Mouse (Mus musculus) liver, postnatal 0 days (tissue): Measurements from ENCODE around the gene Esyt1. TPM values are rescaled to one million over a fixed set of nuclear protein-coding genes. Genes with fewer than 3 reads are reported as not detected.

Source experiments
- ATAC-seq: fragments of 200-750 bp; cut with Nextera tagmentation; 2 replicates; pipeline ENCODE4 v1.8.0; 2017; ENCODE audit warnings: mild to moderate bottlenecking, moderate library complexity
- DNase-seq: peaks from one replicate; pipeline ENCODE4 v3.0.0-alpha.2; 2016
- H3K27ac ChIP-seq: fragments of 300-500 bp; sonication (generic); 2 replicates; pipeline ENCODE4 v1.5.1; 2014; ENCODE audit warnings: antibody characterized with exemption, moderate library complexity, mild to moderate bottlenecking, low read depth
- H3K27me3 ChIP-seq: fragments of 300-500 bp; sonication (generic); 2 replicates; pipeline ENCODE4 v1.6.1; 2014; ENCODE audit warnings: low read length, control low read depth, mixed read lengths; ENCODE audit not compliant: insufficient read depth
- H3K36me3 ChIP-seq: fragments of 300-500 bp; sonication (generic); replicated peaks from 2 replicates; pipeline ENCODE4 v1.6.1; 2014; ENCODE audit warnings: mild to moderate bottlenecking, control low read depth, low read length, moderate library complexity, mixed read lengths; ENCODE audit not compliant: insufficient read depth
- H3K4me1 ChIP-seq: fragments of 300-500 bp; sonication (generic); 2 replicates; pipeline ENCODE4 v1.6.1; 2014; ENCODE audit warnings: antibody characterized with exemption, mild to moderate bottlenecking, control low read depth; ENCODE audit not compliant: insufficient read depth
- H3K4me2 ChIP-seq: fragments of 300-500 bp; sonication (generic); 2 replicates; pipeline ENCODE4 v1.6.1; 2014; ENCODE audit warnings: low read depth, mild to moderate bottlenecking, low read length, moderate library complexity, mixed read lengths
- H3K4me3 ChIP-seq: fragments of 300-500 bp; sonication (generic); 2 replicates; pipeline ENCODE4 v1.5.1; 2014; ENCODE audit warnings: low read depth, low read length
- H3K9ac ChIP-seq: fragments of 300-500 bp; sonication (generic); replicated peaks from 2 replicates; pipeline ENCODE4 v1.6.1; 2014; ENCODE audit warnings: mild to moderate bottlenecking, moderate library complexity
- H3K9me3 ChIP-seq: fragments of 300-500 bp; sonication (generic); 2 replicates; pipeline ENCODE4 v1.6.1; 2016; ENCODE audit warnings: mild to moderate bottlenecking, control low read depth, low read length, mixed read lengths
- CTCF ChIP-seq: sonication (generic); IDR thresholded peaks from 2 replicates; pipeline ENCODE4 v1.5.1; 2016; ENCODE audit warnings: antibody characterized with exemption, low read depth
- EP300 ChIP-seq: IDR thresholded peaks from 2 replicates; pipeline ENCODE4 v1.6.1; 2016; ENCODE audit warnings: antibody characterized with exemption, low read depth, mild to moderate bottlenecking
- WGBS: fragments of 180-500 bp; shearing (Covaris S2); extraction: QIAGEN DNeasy Blood & Tissue Kit; methylation state at CpG from one replicate; pipeline ENCODE4 v1.1.7; 2014; ENCODE audit not compliant: insufficient replicate concordance; 5-methylcytosine and 5-hydroxymethylcytosine counted together
- polyA plus RNA-seq: library from polyadenylated mRNA; unstranded; fragments of >200 nt; fragmentation: Nextera tagmentation; extraction: Ambion mirVana; gene quantifications from 2 replicates; pipeline ENCODE4 v1.2.1, GENCODE M21; 2015

Esyt1 gene
- polyA plus RNA-seq, 1 experiment from 2014 or later, result 7.6 TPM

- ATAC-seq (peak; percentile 55; the same call in 1 of the 2 replicates), DNase-seq (peak; percentile 61)
- peak; percentile 74 for TF ChIP-seq CTCF
- no peak for TF ChIP-seq EP300
- H3K9me3 ChIP-seq, result no peaks in the 10 kb centered on the region
- H3K4me2 ChIP-seq, result no peak overlapping the region
- no peak overlapping the region for H3K4me3 ChIP-seq
- 84% methylated on average over 7 of the region's 7 CpGs for WGBS
- H3K27ac ChIP-seq, result no peak overlapping the region
- H3K9ac ChIP-seq, result no peak overlapping the region
- peaks cover 57% of the 10 kb centered on the region for H3K36me3 ChIP-seq
- no peaks in the 10 kb centered on the region for H3K4me1 ChIP-seq
- no peaks in the 10 kb centered on the region for H3K27me3 ChIP-seq
These were observed 6.8 kb downstream of the Esyt1 start for GRCm38 (mm10) chr10:128518833-128519232.

- Histone ChIP-seq H3K4me1 (no peaks in the 10 kb centered on the region), H3K9me3 (no peaks in the 10 kb centered on the region), H3K4me3 (no peak overlapping the region), H3K27ac (no peak overlapping the region), H3K9ac (no peak overlapping the region), H3K4me2 (no peak overlapping the region), H3K27me3 (no peaks in the 10 kb centered on the region), H3K36me3 (peaks cover 59% of the 10 kb centered on the region)
- 34% methylated on average over 6 of the region's 6 CpGs for WGBS
- ATAC-seq (0 out of 2 replicates have a peak, but pooled peaks have one; percentile 33), DNase-seq (no peak)
- TF ChIP-seq CTCF (no peak), EP300 (no peak)
These were observed 9.0 kb downstream of the Esyt1 start for GRCm38 (mm10) chr10:128516677-128517076.

GRCm38 (mm10) chr10:128516029-128516428, 9.6 kb downstream of the Esyt1 start:
- Histone ChIP-seq H3K36me3 (peaks cover 58% of the 10 kb centered on the region), H3K4me1 (no peaks in the 10 kb centered on the region), H3K4me2 (no peak overlapping the region), H3K27me3 (no peaks in the 10 kb centered on the region), H3K27ac (no peak overlapping the region), H3K9ac (no peak overlapping the region), H3K4me3 (no peak overlapping the region), H3K9me3 (no peaks in the 10 kb centered on the region)
- TF ChIP-seq EP300 (no peak), CTCF (no peak)
- WGBS, result 76% methylated on average over 20 of the region's 20 CpGs
- ATAC-seq, result no peak
- no peak for DNase-seq

DNA sequence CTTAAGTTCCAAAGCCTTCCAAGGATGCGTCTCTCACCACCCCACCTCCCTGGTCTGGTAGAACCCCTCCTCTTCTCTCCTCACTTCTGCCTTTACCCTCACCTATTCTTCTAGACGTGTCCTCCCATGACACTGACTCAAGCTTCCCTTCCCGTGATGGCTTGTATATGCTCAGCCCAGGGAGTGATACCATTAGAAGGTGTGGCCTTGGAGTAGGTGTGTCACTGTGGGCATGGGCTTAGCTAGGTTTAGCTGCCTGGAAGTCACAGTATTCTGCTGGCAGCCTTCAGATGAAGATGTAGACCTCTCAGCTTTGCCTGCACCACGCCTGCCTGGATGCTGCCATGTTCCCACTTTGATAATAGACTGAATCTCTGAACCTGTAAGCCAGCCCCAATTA, 10.6 kb downstream of the Esyt1 start:
- Histone ChIP-seq H3K4me3 (no peak overlapping the region), H3K4me2 (no peak overlapping the region), H3K9ac (no peak overlapping the region), H3K9me3 (no peaks in the 10 kb centered on the region), H3K27ac (no peak overlapping the region), H3K36me3 (peaks cover 57% of the 10 kb centered on the region), H3K27me3 (no peaks in the 10 kb centered on the region), H3K4me1 (no peaks in the 10 kb centered on the region)
- TF ChIP-seq EP300, result no peak
- no peak for TF ChIP-seq CTCF
- WGBS, result 75% methylated on average over 4 of the region's 4 CpGs
- DNase-seq, result no peak
- ATAC-seq, result no peak

DNA sequence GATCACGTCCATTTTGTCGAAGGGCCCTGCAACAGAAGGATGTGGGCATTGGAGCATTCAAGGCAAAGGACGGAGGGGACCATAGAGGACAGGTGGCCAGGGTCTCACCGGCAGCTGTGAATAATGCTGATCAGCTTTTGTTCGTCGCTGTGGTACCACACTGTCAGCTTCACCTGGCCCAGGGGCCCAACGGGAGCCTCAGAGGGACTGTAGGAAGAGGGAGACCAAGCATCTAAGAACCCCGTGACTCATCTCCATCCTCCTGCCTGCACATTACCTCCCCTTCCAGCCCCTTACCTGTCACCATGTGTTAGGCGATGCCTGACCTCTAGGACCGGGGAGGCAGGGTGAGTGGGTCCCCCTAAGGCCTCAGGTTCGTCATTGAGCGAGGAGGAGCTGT, 13.9 kb downstream of the Esyt1 start:
- Histone ChIP-seq H3K27me3 (no peaks in the 10 kb centered on the region), H3K4me2 (no peak overlapping the region), H3K4me3 (no peak overlapping the region), H3K4me1 (no peaks in the 10 kb centered on the region), H3K9me3 (no peaks in the 10 kb centered on the region), H3K36me3 (peaks cover 41% of the 10 kb centered on the region), H3K27ac (no peak overlapping the region), H3K9ac (no peak overlapping the region)
- TF ChIP-seq EP300 (no peak), CTCF (no peak)
- WGBS, result 88% methylated on average over 12 of the region's 12 CpGs
- DNase-seq, result no peak
- ATAC-seq, result no peak

- H3K9ac ChIP-seq, result no peak overlapping the region
- peaks cover 40% of the 10 kb centered on the region for H3K36me3 ChIP-seq
- TF ChIP-seq EP300 (no peak), CTCF (no peak)
- H3K4me1 ChIP-seq, result no peaks in the 10 kb centered on the region
- 73% methylated on average over 9 of the region's 9 CpGs for WGBS
- ATAC-seq, result no peak
- DNase-seq, result no peak
- no peak overlapping the region for H3K4me3 ChIP-seq
- no peak overlapping the region for H3K27ac ChIP-seq
- no peak overlapping the region for H3K4me2 ChIP-seq
- H3K27me3 ChIP-seq, result no peaks in the 10 kb centered on the region
- H3K9me3 ChIP-seq, result no peaks in the 10 kb centered on the region
These were observed 14.5 kb downstream of the Esyt1 start for GRCm38 (mm10) chr10:128511189-128511588.

DNA sequence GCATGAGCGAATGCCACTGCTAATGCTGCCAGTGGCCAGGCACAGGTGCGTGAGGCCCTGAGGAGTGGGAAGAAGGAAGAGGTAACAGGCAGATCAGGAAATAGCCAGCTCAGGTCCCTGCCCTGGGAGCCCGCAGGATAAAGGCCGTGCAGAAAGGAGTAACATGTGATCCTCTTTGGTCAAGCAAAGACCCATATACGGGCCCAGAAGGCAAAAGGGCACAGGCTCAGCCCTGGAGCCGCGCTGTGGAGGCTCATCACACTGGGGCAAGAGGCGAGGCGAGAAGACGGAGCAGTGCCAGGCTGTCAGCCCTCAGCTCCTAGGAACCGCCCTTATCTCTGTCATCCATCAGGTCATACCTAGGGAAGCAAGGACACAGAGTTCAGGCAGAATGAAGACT, 15.4 kb downstream of the Esyt1 start:
- Histone ChIP-seq H3K27ac (no peak overlapping the region), H3K9me3 (no peaks in the 10 kb centered on the region), H3K27me3 (no peaks in the 10 kb centered on the region), H3K9ac (no peak overlapping the region), H3K4me2 (no peak overlapping the region), H3K36me3 (peaks cover 35% of the 10 kb centered on the region), H3K4me3 (no peak overlapping the region), H3K4me1 (peaks cover under 1% of the 10 kb centered on the region)
- WGBS, result 86% methylated on average over 11 of the region's 11 CpGs
- DNase-seq (no peak), ATAC-seq (no peak)
- no peak for TF ChIP-seq CTCF
- TF ChIP-seq EP300, result no peak
